Mouse (Mus musculus): ENCODE measurements around the gene Lrrc71. TPM values are rescaled to one million over a fixed set of nuclear protein-coding genes. Genes with fewer than 3 reads are reported as not detected.

The Lrrc71 gene
- total RNA-seq, 1 experiment: 0.49 TPM

- Histone ChIP-seq H3K27ac (ENCODE audit: insufficient read depth, low read depth, low read length, poor library complexity, severe bottlenecking) (no peak overlapping the region), H3K4me1 (ENCODE audit: control insufficient read depth in 2 of 2, insufficient read depth in 2 of 2, low read length in 2 of 2, poor library complexity in 1 of 2) (peaks cover 1 to 8% of the 10 kb centered on the region in 2 experiments; a peak in 2 of 4 replicates), H3K9me3 (ENCODE audit: control insufficient read depth, insufficient read depth, low read depth, low read length) (no peaks in the 10 kb centered on the region), H3K36me3 (ENCODE audit: control insufficient read depth, insufficient read depth, low read length, poor library complexity, severe bottlenecking) (no peaks in the 10 kb centered on the region), H3K4me3 (ENCODE audit: insufficient read depth in 1 of 2, low read depth in 1 of 2, low read length in 2 of 2, poor library complexity in 1 of 2, severe bottlenecking in 1 of 2) (peak overlapping the region; percentile 27 to 46), H3K9ac (ENCODE audit: insufficient read depth, low read depth, low read length, poor library complexity, severe bottlenecking) (0 out of 2 replicates have a peak overlapping the region, but pooled peaks have one; percentile 1)
- in situ Hi-C loops (cut with MboI; ENCODE audit: low sequenced_read_pairs in 2 of 2, unreplicated experiment in 2 of 2): no loop called here
- no peak for DNase-seq (ENCODE audit: low read depth, low spot score)
- TF ChIP-seq ZC3H11A (IDR thresholded peaks at IDR 0.05; ENCODE audit: borderline replicate concordance, low read depth, low read length): no peak
- TF ChIP-seq ZNF384 (IDR thresholded peaks at IDR 0.05; ENCODE audit: low read depth, low read length): no peak
- TF ChIP-seq CHD2 (IDR thresholded peaks at IDR 0.05; ENCODE audit: low read depth, low read length): no peak
- no peak for TF ChIP-seq HCFC1 (IDR thresholded peaks at IDR 0.05; ENCODE audit: borderline replicate concordance, insufficient read depth, low read length)
- TF ChIP-seq MAFK (IDR thresholded peaks at IDR 0.05; ENCODE audit: insufficient read depth, low read depth, low read length): no peak
Measured at GRCm38 (mm10) chr3:87756488-87756887, 8.1 kb upstream of the Lrrc71 start.

DNA sequence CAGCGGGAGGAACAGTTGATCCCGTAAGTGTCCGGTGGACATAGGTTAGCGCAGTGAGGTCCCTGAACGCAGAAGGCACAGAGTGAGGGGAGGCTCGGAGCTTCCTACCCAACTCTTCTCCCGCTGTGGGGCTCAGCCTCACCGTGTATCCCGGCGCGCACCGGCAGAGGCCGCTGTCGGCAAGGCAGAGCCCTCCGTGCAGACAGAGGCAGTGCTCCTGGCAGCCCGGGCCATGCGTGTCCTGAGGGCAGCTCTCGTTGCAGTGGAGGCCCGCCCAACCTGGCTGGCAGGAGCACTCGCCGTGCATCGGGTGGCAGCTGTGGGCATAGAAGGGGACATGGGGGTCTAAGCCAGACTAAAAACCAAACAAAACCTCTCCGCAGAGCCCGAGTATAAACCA lies 7.5 kb upstream of the Lrrc71 start:
- Histone ChIP-seq H3K27ac (ENCODE audit: insufficient read depth, low read depth, low read length, poor library complexity, severe bottlenecking) (no peak overlapping the region), H3K9ac (ENCODE audit: insufficient read depth, low read depth, low read length, poor library complexity, severe bottlenecking) (peak overlapping the region; percentile 61), H3K36me3 (ENCODE audit: control insufficient read depth, insufficient read depth, low read length, poor library complexity, severe bottlenecking) (no peaks in the 10 kb centered on the region), H3K4me3 (ENCODE audit: insufficient read depth in 1 of 2, low read depth in 1 of 2, low read length in 2 of 2, poor library complexity in 1 of 2, severe bottlenecking in 1 of 2) (peak overlapping the region; percentile 27 to 46), H3K9me3 (ENCODE audit: control insufficient read depth, insufficient read depth, low read depth, low read length) (no peaks in the 10 kb centered on the region), H3K4me1 (ENCODE audit: control insufficient read depth in 2 of 2, insufficient read depth in 2 of 2, low read length in 2 of 2, poor library complexity in 1 of 2) (peaks cover 1 to 8% of the 10 kb centered on the region in 2 experiments; a peak in 2 of 4 replicates)
- DNase-seq (ENCODE audit: low read depth, low spot score): peak; percentile 62
- no peak for TF ChIP-seq CHD2 (IDR thresholded peaks at IDR 0.05; ENCODE audit: low read depth, low read length)
- no peak for TF ChIP-seq HCFC1 (IDR thresholded peaks at IDR 0.05; ENCODE audit: borderline replicate concordance, insufficient read depth, low read length)
- TF ChIP-seq MAFK (IDR thresholded peaks at IDR 0.05; ENCODE audit: insufficient read depth, low read depth, low read length): no peak
- TF ChIP-seq ZNF384 (IDR thresholded peaks at IDR 0.05; ENCODE audit: low read depth, low read length): no peak
- no peak for TF ChIP-seq ZC3H11A (IDR thresholded peaks at IDR 0.05; ENCODE audit: borderline replicate concordance, low read depth, low read length)
- in situ Hi-C loops (cut with MboI; ENCODE audit: low sequenced_read_pairs in 2 of 2, unreplicated experiment in 2 of 2): no loop called here

- H3K36me3 ChIP-seq (ENCODE audit: control insufficient read depth, insufficient read depth, low read length, poor library complexity, severe bottlenecking): no peaks in the 10 kb centered on the region
- TF ChIP-seq ZC3H11A (IDR thresholded peaks at IDR 0.05; ENCODE audit: borderline replicate concordance, low read depth, low read length): no peak
- TF ChIP-seq MAFK (IDR thresholded peaks at IDR 0.05; ENCODE audit: insufficient read depth, low read depth, low read length): no peak
- no peak for TF ChIP-seq ZNF384 (IDR thresholded peaks at IDR 0.05; ENCODE audit: low read depth, low read length)
- no peak for TF ChIP-seq HCFC1 (IDR thresholded peaks at IDR 0.05; ENCODE audit: borderline replicate concordance, insufficient read depth, low read length)
- no peak for TF ChIP-seq CHD2 (IDR thresholded peaks at IDR 0.05; ENCODE audit: low read depth, low read length)
- H3K27ac ChIP-seq (ENCODE audit: insufficient read depth, low read depth, low read length, poor library complexity, severe bottlenecking): no peak overlapping the region
- no peaks in the 10 kb centered on the region for H3K9me3 ChIP-seq (ENCODE audit: control insufficient read depth, insufficient read depth, low read depth, low read length)
- H3K4me3 ChIP-seq (ENCODE audit: insufficient read depth in 1 of 2, low read depth in 1 of 2, low read length in 2 of 2, poor library complexity in 1 of 2, severe bottlenecking in 1 of 2): no peak overlapping the region; a peak in 1 of 4 replicates
- H3K4me1 ChIP-seq (ENCODE audit: control insufficient read depth in 2 of 2, insufficient read depth in 2 of 2, low read length in 2 of 2, poor library complexity in 1 of 2): peaks cover 1 to 6% of the 10 kb centered on the region in 2 experiments; a peak in 2 of 4 replicates
- no peak for DNase-seq (ENCODE audit: low read depth, low spot score)
- in situ Hi-C loops (cut with MboI; ENCODE audit: low sequenced_read_pairs in 2 of 2, unreplicated experiment in 2 of 2): no loop called here
- H3K9ac ChIP-seq (ENCODE audit: insufficient read depth, low read depth, low read length, poor library complexity, severe bottlenecking): no peak overlapping the region
Measured at GRCm38 (mm10) chr3:87753829-87754228, 5.4 kb upstream of the Lrrc71 start.

GRCm38 (mm10) chr3:87752567-87752966 lies 4.1 kb upstream of the Lrrc71 start:
- no peak overlapping the region for H3K4me3 ChIP-seq (ENCODE audit: insufficient read depth in 1 of 2, low read depth in 1 of 2, low read length in 2 of 2, poor library complexity in 1 of 2, severe bottlenecking in 1 of 2)
- H3K27ac ChIP-seq (ENCODE audit: insufficient read depth, low read depth, low read length, poor library complexity, severe bottlenecking): no peak overlapping the region
- no peaks in the 10 kb centered on the region for H3K9me3 ChIP-seq (ENCODE audit: control insufficient read depth, insufficient read depth, low read depth, low read length)
- H3K9ac ChIP-seq (ENCODE audit: insufficient read depth, low read depth, low read length, poor library complexity, severe bottlenecking): no peak overlapping the region
- H3K36me3 ChIP-seq (ENCODE audit: control insufficient read depth, insufficient read depth, low read length, poor library complexity, severe bottlenecking): no peaks in the 10 kb centered on the region
- DNase-seq (ENCODE audit: low read depth, low spot score): no peak
- in situ Hi-C loops (cut with MboI; ENCODE audit: low sequenced_read_pairs in 2 of 2, unreplicated experiment in 2 of 2): no loop called here
- peaks cover 0 to 5% of the 10 kb centered on the region in 2 experiments; a peak in 1 of 4 replicates for H3K4me1 ChIP-seq (ENCODE audit: control insufficient read depth in 2 of 2, insufficient read depth in 2 of 2, low read length in 2 of 2, poor library complexity in 1 of 2)
- TF ChIP-seq MAFK (IDR thresholded peaks at IDR 0.05; ENCODE audit: insufficient read depth, low read depth, low read length): no peak
- no peak for TF ChIP-seq CHD2 (IDR thresholded peaks at IDR 0.05; ENCODE audit: low read depth, low read length)
- no peak for TF ChIP-seq HCFC1 (IDR thresholded peaks at IDR 0.05; ENCODE audit: borderline replicate concordance, insufficient read depth, low read length)
- no peak for TF ChIP-seq ZC3H11A (IDR thresholded peaks at IDR 0.05; ENCODE audit: borderline replicate concordance, low read depth, low read length)
